ENCODE assay signal across 11 mouse cellular contexts in genomic region chr1:39394096-39394495, GRCm38 (mm10). TPM values are rescaled to one million over a fixed set of nuclear protein-coding genes. Genes with fewer than 3 reads are reported as not detected.
DNase-seq lines count a peak whose midpoint lies in the region; ATAC-seq and TF ChIP-seq lines count a peak whose summit lies in the region.
"Had no signal": no experiment of that assay in that cellular context is flagged by ENCODE, and none has a peak within 500 bp of the region (broad histone marks: within the 10 kb centered on the region; RNA-seq: fewer than 3 reads in every experiment).

No protein-coding gene starts in this region.

- peaks cover 30% of the 10 kb centered on the region for H3K36me3 ChIP-seq in liver, embryonic 12.5 days
- H3K36me3 ChIP-seq in liver, postnatal 0 days (replicated peaks; ENCODE audit: insufficient read depth, low read length), result peaks cover 67% of the 10 kb centered on the region
- H3K36me3 ChIP-seq: intestine, embryonic 15.5 days had no signal

- peak overlapping the region; percentile 56; the same call in 1 of the 2 replicates for H3K4me2 ChIP-seq in liver, embryonic 12.5 days
- H3K4me2 ChIP-seq in liver, postnatal 0 days (ENCODE audit: low read depth, low read length), result no peak overlapping the region
- H3K4me2 ChIP-seq: heart, embryonic 13.5 days; intestine, embryonic 15.5 days had no signal

- in situ Hi-C loops in Patski (cut with MboI; ENCODE audit: low pct_unique_long_range_greater_than_20kb), result loop anchor here (5.0 to 25.0 kb wide), 2 partner anchors 123 to 268 kb away; partner anchors contain the start of gene Creg2

- peaks cover 81% of the 10 kb centered on the region for H3K4me1 ChIP-seq in liver, embryonic 12.5 days
- peaks cover 5% of the 10 kb centered on the region; the same call in 1 of the 2 replicates for H3K4me1 ChIP-seq in liver, postnatal 0 days (ENCODE audit: insufficient read depth)
- H3K4me1 ChIP-seq: intestine, embryonic 15.5 days had no signal

- H3K27ac ChIP-seq in liver, embryonic 12.5 days, result peak overlapping the region; percentile 78
- H3K27ac ChIP-seq in liver, postnatal 0 days (ENCODE audit: low read depth), result no peak overlapping the region
- H3K27ac ChIP-seq: heart, embryonic 13.5 days; intestine, embryonic 15.5 days; liver, embryonic 14.5 days had no signal

- peaks cover 4% of the 10 kb centered on the region; the same call in 1 of the 2 replicates for H3K9me3 ChIP-seq in liver, embryonic 12.5 days (replicated peaks)
- peaks cover 4% of the 10 kb centered on the region for H3K9me3 ChIP-seq in liver, postnatal 0 days (ENCODE audit: low read length)
- H3K9me3 ChIP-seq: intestine, embryonic 15.5 days had no signal

- no peak overlapping the region for H3K4me3 ChIP-seq in liver, embryonic 12.5 days
- no peak overlapping the region for H3K4me3 ChIP-seq in liver, postnatal 0 days (ENCODE audit: low read depth, low read length)
- H3K4me3 ChIP-seq: heart, embryonic 13.5 days; intestine, embryonic 15.5 days had no signal

- POLR2A ChIA-PET in Patski (lab: Charles Lee), result interaction anchor here (1.0 kb wide), 1 partner anchor 18 kb away, joined by 3 read pairs; no protein-coding TSS in a partner anchor

- no peak for ATAC-seq in liver, embryonic 12.5 days
- no peak for ATAC-seq in liver, postnatal 0 days
- ATAC-seq in Patski, result peak; percentile 28
- ATAC-seq: intestine, embryonic 15.5 days had no signal

- no peak for DNase-seq in liver, postnatal 0 days
- no peak for DNase-seq in Patski (ENCODE audit: low read depth, low spot score)
- DNase-seq in gastrocnemius, postnatal 10 days, result peak; percentile 24
- peak; percentile 66 for DNase-seq in kidney, postnatal 14 days
- DNase-seq in frontal cortex, adult 2 months (ENCODE audit: extremely low spot score in 1 of 2, low spot score in 1 of 2), result no peak
- DNase-seq in left cerebral cortex, adult 9 months (ENCODE audit: low spot score in 2 of 2), result no peak
- DNase-seq: right cerebral cortex, adult 18-20 months had no signal

- H3K27me3 ChIP-seq in liver, embryonic 12.5 days (replicated peaks), result no peaks in the 10 kb centered on the region
- no peaks in the 10 kb centered on the region for H3K27me3 ChIP-seq in liver, postnatal 0 days (ENCODE audit: insufficient read depth, low read length)
- H3K27me3 ChIP-seq in Patski, result no peaks in the 10 kb centered on the region
- H3K27me3 ChIP-seq: heart, embryonic 13.5 days; intestine, embryonic 15.5 days had no signal

- no peak for TF ChIP-seq CTCF in liver, postnatal 0 days (IDR thresholded peaks at IDR 0.05; ENCODE audit: low read depth)
- TF ChIP-seq CTCF in Patski (IDR thresholded peaks at IDR 0.05), result no peak

- TF ChIP-seq EP300 in liver, postnatal 0 days (IDR thresholded peaks at IDR 0.05; ENCODE audit: low read depth), result no peak

- CTCF ChIA-PET in Patski (lab: Charles Lee), result interaction anchor here (0.9 to 1.3 kb wide), 2 partner anchors 25 to 133 kb away, joined by 3 read pairs; no protein-coding TSS in a partner anchor

- H3K9ac ChIP-seq in liver, embryonic 12.5 days, result peak overlapping the region; percentile 50
- H3K9ac ChIP-seq in liver, postnatal 0 days (replicated peaks), result no peak overlapping the region
- H3K9ac ChIP-seq: heart, embryonic 13.5 days; intestine, embryonic 15.5 days; liver, embryonic 14.5 days had no signal

- 68% methylated on average over 10 of the region's 10 CpGs for WGBS in liver, embryonic 12.5 days (ENCODE audit: insufficient replicate concordance)
- 79% methylated on average over 10 of the region's 10 CpGs for WGBS in liver, postnatal 0 days (ENCODE audit: insufficient replicate concordance)

RNA-seq across cellular contexts. Expression of gene Rpl31, which starts 26.5 kb away (rescaled TPM):
- 511 and 538 TPM in 2 replicates for polyA plus RNA-seq in liver, embryonic 12.5 days (2016; fragmentation: Nextera tagmentation; extraction: Ambion mirVana)
- 306 and 334 TPM in 2 replicates for polyA plus RNA-seq in liver, postnatal 0 days (2015; fragmentation: Nextera tagmentation; extraction: Ambion mirVana)
- 452 TPM for polyA plus RNA-seq in Patski (2021)
- total RNA-seq in gastrocnemius, postnatal 10 days (2021), result 100 to 1,000 TPM; 882 to 915 TPM
- polyA plus RNA-seq in frontal cortex, adult 2 months (2012; rRNA removed), result 751 and 916 TPM in 2 replicates

Comparison
In these comparisons a context has a peak if more than half of its experiments do, and no peak if none do; other contexts are left out.
1. DNase-seq: peak in gastrocnemius, postnatal 10 days (single experiment) and kidney, postnatal 14 days (single experiment); none in liver, postnatal 0 days (single experiment), Patski (single experiment), frontal cortex, adult 2 months (0 of 2) and left cerebral cortex, adult 9 months (0 of 2).